Mouse (Mus musculus): ENCODE data around the gene Pigs.

GRCm38 (mm10) chr11:78347908-78348307 is 19.7 kb downstream of the Pigs start:
- no peak for TF ChIP-seq POLR2A (IDR thresholded peaks at IDR 0.05; ENCODE audit: low read depth, low read length)
- TF ChIP-seq CTCF (IDR thresholded peaks at IDR 0.05; ENCODE audit: extremely low read depth, insufficient read length, insufficient replicate concordance, low read depth, low read length): no peak
